Mouse (Mus musculus) small intestine, adult 2 months (tissue): ENCODE measurements around the gene Cep164.

Source experiments
- CTCF ChIP-seq: fragments of 200-500 bp; IDR thresholded peaks from 2 replicates; pipeline ENCODE4 v1.5.1; 2012; ENCODE audit warnings: low read depth, mild to moderate bottlenecking, control low read depth, inconsistent platforms, low read length, moderate library complexity, mixed read lengths; ENCODE audit not compliant: insufficient replicate concordance, insufficient read length; ENCODE audit errors: extremely low read depth
- POLR2A ChIP-seq: fragments of 200-500 bp; IDR thresholded peaks from 2 replicates; pipeline ENCODE4 v1.6.1; 2012; ENCODE audit warnings: low read depth, mild to moderate bottlenecking, control low read depth, inconsistent platforms, low read length, moderate library complexity

- TF ChIP-seq POLR2A (no peak), CTCF (peak; percentile 97; the same call in 1 of the 2 replicates)
Measured at GRCm38 (mm10) chr9:45829107-45829506, 616 bp upstream of the Cep164 start.
